Mouse (Mus musculus) MEL (cell line): Measurements from ENCODE around the gene Ube2t. TPM values are rescaled to one million over a fixed set of nuclear protein-coding genes. Genes with fewer than 3 reads are reported as not detected.
A peak's percentile ranks its signal among the peaks of the same experiment; 100 is the strongest.

Experiments
- DNase-seq: peaks from one replicate; pipeline ENCODE4 v3.0.0; 2011; ENCODE audit warnings: low read depth, low spot score
- H3K27ac ChIP-seq: 2 replicates; pipeline ENCODE4 v1.5.1; 2012; ENCODE audit warnings: low read depth, mild to moderate bottlenecking, control low read depth, low read length, moderate library complexity; ENCODE audit not compliant: control insufficient read depth
- H3K27me3 ChIP-seq, 2 experiments: fragments of 150-350 bp in 1 of 2; sonication (generic) in 1 of 2; 2 replicates each; pipeline ENCODE4 v1.6.1; 2012; ENCODE audit warnings: low read length in 2 of 2, mild to moderate bottlenecking in 2 of 2, improper control_type of control experiment in 1 of 2, moderate library complexity in 1 of 2; ENCODE audit not compliant: insufficient read depth in 2 of 2, control insufficient read depth in 1 of 2
- H3K36me3 ChIP-seq, 2 experiments: 2 replicates each; pipeline ENCODE4 v1.6.1; 2012 to 2014; ENCODE audit warnings: low read length in 2 of 2, improper control_type of control experiment in 1 of 2, inconsistent platforms in 1 of 2, mild to moderate bottlenecking in 1 of 2; ENCODE audit not compliant: insufficient read depth in 2 of 2, control insufficient read depth in 1 of 2
- H3K4me1 ChIP-seq, 2 experiments: fragments of 150-350 bp in 1 of 2; sonication (generic) in 1 of 2; 2 replicates each; pipeline ENCODE4 v1.6.1; 2012; ENCODE audit warnings: low read length in 2 of 2, improper control_type of control experiment in 1 of 2, mild to moderate bottlenecking in 1 of 2; ENCODE audit not compliant: insufficient read depth in 2 of 2, control insufficient read depth in 1 of 2
- H3K4me3 ChIP-seq, 2 experiments: fragments of 150-350 bp in 1 of 2; sonication (generic) in 1 of 2; 2 replicates each; pipeline ENCODE4 v1.5.1; 2012; ENCODE audit warnings: low read depth in 2 of 2, low read length in 2 of 2, mild to moderate bottlenecking in 2 of 2, moderate library complexity in 2 of 2, control low read depth in 1 of 2, improper control_type of control experiment in 1 of 2; ENCODE audit not compliant: control insufficient read depth in 1 of 2, insufficient read depth in 1 of 2
- H3K79me2 ChIP-seq: 2 replicates; pipeline ENCODE4 v1.6.1; 2012; ENCODE audit warnings: mild to moderate bottlenecking, low read length, moderate library complexity; ENCODE audit not compliant: control insufficient read depth, poor library complexity, insufficient read depth
- H3K9ac ChIP-seq: 2 replicates; pipeline ENCODE4 v1.6.1; 2012; ENCODE audit warnings: low read depth, mild to moderate bottlenecking, control low read depth, low read length, moderate library complexity; ENCODE audit not compliant: control insufficient read depth, poor library complexity, severe bottlenecking
- H3K9me3 ChIP-seq: fragments of 150-350 bp; sonication (generic); replicated peaks from 2 replicates; pipeline ENCODE4 v1.6.1; 2012; ENCODE audit warnings: mild to moderate bottlenecking, low read length, improper control_type of control experiment, moderate library complexity; ENCODE audit not compliant: insufficient read depth
- BHLHE40 ChIP-seq: IDR thresholded peaks from 2 replicates; pipeline ENCODE4 v1.6.1; 2012; ENCODE audit warnings: low read depth, mild to moderate bottlenecking, inconsistent platforms, low read length, improper control_type of control experiment, borderline replicate concordance
- CHD2 ChIP-seq: IDR thresholded peaks from 2 replicates; pipeline ENCODE4 v1.6.1; 2011; ENCODE audit warnings: low read length, improper control_type of control experiment
- E2F4 ChIP-seq: IDR thresholded peaks from 2 replicates; pipeline ENCODE4 v1.6.1; 2011; ENCODE audit warnings: low read depth, low read length, improper control_type of control experiment, borderline replicate concordance
- ELF1 ChIP-seq: IDR thresholded peaks from 2 replicates; pipeline ENCODE4 v1.6.1; 2014; ENCODE audit warnings: low read depth, mild to moderate bottlenecking, inconsistent platforms, low read length, improper control_type of control experiment, moderate library complexity
- EP300 ChIP-seq, 2 experiments: IDR thresholded peaks; 2 replicates each; pipeline ENCODE4 v1.6.1; 2011; ENCODE audit warnings: improper control_type of control experiment in 2 of 2, low read length in 2 of 2, low read depth in 1 of 2, mild to moderate bottlenecking in 1 of 2
- ETS1 ChIP-seq: IDR thresholded peaks from 2 replicates; pipeline ENCODE4 v1.6.1; 2012; ENCODE audit warnings: low read depth, mild to moderate bottlenecking, inconsistent platforms, low read length, improper control_type of control experiment, moderate library complexity
- GABPA ChIP-seq: IDR thresholded peaks from 2 replicates; pipeline ENCODE4 v1.6.1; 2012; ENCODE audit warnings: low read depth, mild to moderate bottlenecking, inconsistent platforms, low read length, improper control_type of control experiment, moderate library complexity
- HCFC1 ChIP-seq: IDR thresholded peaks from 2 replicates; pipeline ENCODE4 v1.6.1; 2012; ENCODE audit warnings: low read depth, mild to moderate bottlenecking, inconsistent platforms, low read length, improper control_type of control experiment, moderate library complexity
- MAZ ChIP-seq: IDR thresholded peaks from 2 replicates; pipeline ENCODE4 v1.6.1; 2012; ENCODE audit warnings: low read depth, mild to moderate bottlenecking, inconsistent platforms, low read length, improper control_type of control experiment
- MEF2A ChIP-seq: IDR thresholded peaks from 2 replicates; pipeline ENCODE4 v1.6.1; 2014; ENCODE audit warnings: low read depth, mild to moderate bottlenecking, inconsistent platforms, low read length, improper control_type of control experiment; ENCODE audit not compliant: poor library complexity, insufficient replicate concordance, severe bottlenecking; ENCODE audit errors: extremely low read depth
- MXI1 ChIP-seq: IDR thresholded peaks from 2 replicates; pipeline ENCODE4 v1.6.1; 2011; ENCODE audit warnings: mild to moderate bottlenecking, low read depth, low read length, improper control_type of control experiment
- NRF1 ChIP-seq: IDR thresholded peaks from 2 replicates; pipeline ENCODE4 v1.6.1; 2014; ENCODE audit warnings: low read depth, mild to moderate bottlenecking, inconsistent platforms, low read length, improper control_type of control experiment, moderate library complexity; ENCODE audit not compliant: poor library complexity, insufficient read depth, severe bottlenecking
- POLR2A ChIP-seq, 2 experiments: IDR thresholded peaks; 2 replicates each; pipeline ENCODE4 v1.6.1; 2011 to 2012; ENCODE audit warnings: low read length in 2 of 2, mild to moderate bottlenecking in 2 of 2, control low read depth in 1 of 2, improper control_type of control experiment in 1 of 2, low read depth in 1 of 2, moderate library complexity in 1 of 2; ENCODE audit not compliant: control insufficient read depth in 1 of 2, insufficient read depth in 1 of 2, poor library complexity in 1 of 2
- RAD21 ChIP-seq: IDR thresholded peaks from 2 replicates; pipeline ENCODE4 v1.6.1; 2011; ENCODE audit warnings: mild to moderate bottlenecking, low read depth, low read length, improper control_type of control experiment
- RCOR1 ChIP-seq: IDR thresholded peaks from 2 replicates; pipeline ENCODE4 v1.6.1; 2012; ENCODE audit warnings: low read depth, mild to moderate bottlenecking, inconsistent platforms, low read length, improper control_type of control experiment
- SIN3A ChIP-seq: IDR thresholded peaks from 2 replicates; pipeline ENCODE4 v1.6.1; 2012; ENCODE audit warnings: low read length, improper control_type of control experiment, inconsistent platforms
- TAL1 ChIP-seq: IDR thresholded peaks from 2 replicates; pipeline ENCODE4 v1.6.1; 2012; ENCODE audit warnings: mild to moderate bottlenecking, inconsistent platforms, low read length, moderate library complexity, mixed read lengths
- TCF12 ChIP-seq: IDR thresholded peaks from 2 replicates; pipeline ENCODE4 v1.6.1; 2014; ENCODE audit warnings: low read depth, mild to moderate bottlenecking, inconsistent platforms, low read length, improper control_type of control experiment, moderate library complexity
- UBTF ChIP-seq: IDR thresholded peaks from 2 replicates; pipeline ENCODE4 v1.6.1; 2012; ENCODE audit warnings: low read depth, mild to moderate bottlenecking, inconsistent platforms, low read length, improper control_type of control experiment, moderate library complexity, borderline replicate concordance; ENCODE audit not compliant: insufficient read depth
- USF2 ChIP-seq, 2 experiments: IDR thresholded peaks; 2 replicates each; pipeline ENCODE4 v1.6.1; 2011 to 2012; ENCODE audit warnings: improper control_type of control experiment in 2 of 2, low read length in 2 of 2, borderline replicate concordance in 1 of 2, inconsistent platforms in 1 of 2, low read depth in 1 of 2, mild to moderate bottlenecking in 1 of 2; ENCODE audit not compliant: insufficient read depth in 1 of 2
- ZC3H11A ChIP-seq: IDR thresholded peaks from 2 replicates; pipeline ENCODE4 v1.6.1; 2012; ENCODE audit warnings: low read depth, mild to moderate bottlenecking, inconsistent platforms, low read length, improper control_type of control experiment
- ZKSCAN1 ChIP-seq: IDR thresholded peaks from 2 replicates; pipeline ENCODE4 v1.6.1; 2012; ENCODE audit warnings: low read depth, mild to moderate bottlenecking, inconsistent platforms, low read length, improper control_type of control experiment, moderate library complexity
- ZMIZ1 ChIP-seq: IDR thresholded peaks from 2 replicates; pipeline ENCODE4 v1.6.1; 2012; ENCODE audit warnings: low read depth, mild to moderate bottlenecking, inconsistent platforms, low read length, improper control_type of control experiment, moderate library complexity
- polyA plus RNA-seq, 2 experiments: library from polyadenylated mRNA; stranded (reverse) in 1 of 2; unstranded in 1 of 2; fragments of >175 nt in 1 of 2; fragments of >200 nt in 1 of 2; gene quantifications; 2 replicates each; pipeline versions ENCODE4 v1.2.1 to v1.2.4; 2012; ENCODE audit warnings: low replicate concordance in 2 of 2, low read depth in 1 of 2; ENCODE audit not compliant: insufficient read length in 2 of 2, insufficient read depth in 1 of 2, missing spikeins in 1 of 2
- total RNA-seq: library from RNA; depleted of rRNA; stranded (reverse); fragments of 300-350 nt; gene quantifications from 2 replicates; pipeline ENCODE4 v1.2.3, GENCODE M21; 2012

Gene Ube2t
- total and polyA plus RNA-seq, 3 experiments = 14.4 to 23.1 TPM; not detected in 1

DNA sequence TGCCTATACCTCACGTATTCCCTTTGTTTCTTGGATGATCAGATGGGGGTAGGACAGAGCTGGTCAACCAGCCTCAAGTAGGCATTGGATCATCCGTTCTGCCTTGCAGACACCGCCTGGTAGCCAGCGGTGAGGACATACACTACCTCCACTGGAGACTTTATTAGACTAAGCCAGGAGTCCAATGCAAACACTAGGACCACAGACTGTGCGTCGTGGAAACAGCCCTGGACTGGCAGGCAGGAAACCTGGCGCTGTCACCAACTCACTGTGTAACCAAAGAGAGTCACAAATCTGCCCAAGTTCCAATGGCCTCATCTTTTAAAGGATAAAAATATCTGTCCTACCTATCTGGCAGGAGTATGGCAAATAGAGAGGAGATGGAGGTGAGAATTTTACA lies 34.1 kb downstream of the Ube2t start:
- peaks cover 0 to 7% of the 10 kb centered on the region in 2 experiments; a peak in 3 of 4 replicates for H3K4me1 ChIP-seq
- no peaks in the 10 kb centered on the region for H3K9me3 ChIP-seq
- TF ChIP-seq USF2 (IDR thresholded peaks at IDR 0.05; ENCODE audit: borderline replicate concordance in 1 of 2, insufficient read depth in 1 of 2, low read depth in 1 of 2, low read length in 2 of 2) (no peak), RAD21 (no peak), GABPA (no peak), CHD2 (no peak), ZMIZ1 (no peak), ETS1 (no peak), UBTF (no peak), TAL1 (no peak), MAZ (no peak), BHLHE40 (no peak), HCFC1 (no peak), ZKSCAN1 (no peak), E2F4 (no peak), POLR2A (IDR thresholded peaks at IDR 0.05; ENCODE audit: control insufficient read depth in 1 of 2, insufficient read depth in 1 of 2, low read depth in 1 of 2, low read length in 2 of 2, poor library complexity in 1 of 2) (no peak), MXI1 (no peak), SIN3A (no peak), NRF1 (no peak), EP300 (IDR thresholded peaks at IDR 0.05; ENCODE audit: low read depth in 1 of 2, low read length in 2 of 2) (no peak), ZC3H11A (no peak)
- H3K79me2 ChIP-seq = no peaks in the 10 kb centered on the region
- H3K27me3 ChIP-seq = peaks cover 1 to 2% of the 10 kb centered on the region in 2 experiments; a peak in 2 of 4 replicates
- no peak overlapping the region for H3K4me3 ChIP-seq
- no peak for DNase-seq
- no peak overlapping the region for H3K27ac ChIP-seq
- H3K36me3 ChIP-seq = peaks cover 0 to 2% of the 10 kb centered on the region in 2 experiments; a peak in 1 of 4 replicates
- H3K9ac ChIP-seq = no peak overlapping the region

DNA sequence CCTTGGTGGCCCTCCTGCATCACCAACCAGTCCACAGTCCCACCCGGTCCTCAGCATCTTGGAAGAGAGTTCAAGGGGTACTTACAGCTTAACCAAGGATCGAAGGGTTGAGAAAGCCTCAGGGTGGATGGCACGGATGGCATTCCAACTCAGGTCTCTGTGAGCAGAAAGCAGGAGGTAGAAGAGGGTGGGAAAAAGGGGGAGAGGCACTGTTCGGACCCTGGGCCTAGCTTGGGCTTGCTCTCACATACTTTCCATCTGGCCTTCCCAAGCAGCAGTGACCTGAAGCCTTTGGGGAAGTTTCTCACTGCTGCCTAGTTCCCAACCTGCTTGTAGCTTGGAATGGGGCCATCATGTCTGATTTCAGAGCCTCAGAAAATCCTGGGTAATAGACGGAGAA lies 35.2 kb downstream of the Ube2t start:
- Histone ChIP-seq H3K27me3 (peaks cover 1 to 2% of the 10 kb centered on the region in 2 experiments; a peak in 2 of 4 replicates), H3K4me3 (no peak overlapping the region)

More for the DNA sequence above, 35.2 kb downstream of the Ube2t start:
- TF ChIP-seq ZKSCAN1 (no peak), MEF2A (no peak), ZC3H11A (no peak), RCOR1 (no peak), ELF1 (no peak), TAL1 (no peak), E2F4 (no peak), ETS1 (no peak), TCF12 (no peak)
- Histone ChIP-seq H3K9me3 (no peaks in the 10 kb centered on the region), H3K9ac (no peak overlapping the region), H3K36me3 (peaks cover 0 to 2% of the 10 kb centered on the region in 2 experiments; a peak in 1 of 4 replicates), H3K79me2 (no peaks in the 10 kb centered on the region), H3K4me1 (peaks cover 0 to 7% of the 10 kb centered on the region in 2 experiments; a peak in 3 of 4 replicates), H3K27ac (no peak overlapping the region)
- DNase-seq = peak; percentile 13
